Mouse (Mus musculus): Measurements from ENCODE around the gene Inpp4a. TPM values are rescaled to one million over a fixed set of nuclear protein-coding genes. Genes with fewer than 3 reads are reported as not detected.

The Inpp4a gene
- total RNA-seq, 1 experiment, result 4.0 TPM

DNA sequence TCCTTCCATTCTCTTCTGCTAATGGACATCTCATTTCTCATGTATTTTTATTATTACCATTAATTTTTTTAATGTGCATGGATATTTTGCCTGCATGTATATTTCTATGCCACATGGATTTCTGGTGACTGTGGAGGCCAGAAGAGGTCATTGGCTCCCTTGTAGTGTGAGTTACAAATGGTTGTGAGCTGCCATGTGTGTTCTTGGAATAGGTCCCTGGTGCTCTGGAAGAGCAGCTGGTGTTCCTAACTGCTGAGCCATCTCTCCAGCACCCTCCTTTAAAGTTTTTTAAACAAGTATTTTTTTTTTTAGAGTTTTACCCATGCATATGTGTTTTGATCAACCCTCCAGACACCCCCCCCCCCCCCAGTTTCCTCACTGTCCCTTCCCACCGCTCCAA lies 3.3 kb upstream of the Inpp4a start:
- DNase-seq (ENCODE audit: low read depth, low spot score), result no peak
- H3K27ac ChIP-seq (ENCODE audit: insufficient read depth, low read depth, low read length, poor library complexity, severe bottlenecking), result no peak overlapping the region
- H3K36me3 ChIP-seq (ENCODE audit: control insufficient read depth, insufficient read depth, low read length, poor library complexity, severe bottlenecking), result no peaks in the 10 kb centered on the region
- H3K9ac ChIP-seq (ENCODE audit: insufficient read depth, low read depth, low read length, poor library complexity, severe bottlenecking), result no peak overlapping the region
- H3K9me3 ChIP-seq (ENCODE audit: control insufficient read depth, insufficient read depth, low read depth, low read length), result no peaks in the 10 kb centered on the region
- no peak for TF ChIP-seq ZC3H11A (IDR thresholded peaks at IDR 0.05; ENCODE audit: borderline replicate concordance, low read depth, low read length)
- TF ChIP-seq HCFC1 (IDR thresholded peaks at IDR 0.05; ENCODE audit: borderline replicate concordance, insufficient read depth, low read length), result no peak
- no peak for TF ChIP-seq MAFK (IDR thresholded peaks at IDR 0.05; ENCODE audit: insufficient read depth, low read depth, low read length)
- TF ChIP-seq CHD2 (IDR thresholded peaks at IDR 0.05; ENCODE audit: low read depth, low read length), result no peak
- TF ChIP-seq ZNF384 (IDR thresholded peaks at IDR 0.05; ENCODE audit: low read depth, low read length), result no peak
- no peaks in the 10 kb centered on the region for H3K4me1 ChIP-seq (ENCODE audit: control insufficient read depth in 2 of 2, insufficient read depth in 2 of 2, low read length in 2 of 2, poor library complexity in 1 of 2)
- H3K4me3 ChIP-seq (ENCODE audit: insufficient read depth in 1 of 2, low read depth in 1 of 2, low read length in 2 of 2, poor library complexity in 1 of 2, severe bottlenecking in 1 of 2), result no peak overlapping the region
- in situ Hi-C loops (cut with MboI; ENCODE audit: low sequenced_read_pairs in 2 of 2, unreplicated experiment in 2 of 2), result no loop called here

DNA sequence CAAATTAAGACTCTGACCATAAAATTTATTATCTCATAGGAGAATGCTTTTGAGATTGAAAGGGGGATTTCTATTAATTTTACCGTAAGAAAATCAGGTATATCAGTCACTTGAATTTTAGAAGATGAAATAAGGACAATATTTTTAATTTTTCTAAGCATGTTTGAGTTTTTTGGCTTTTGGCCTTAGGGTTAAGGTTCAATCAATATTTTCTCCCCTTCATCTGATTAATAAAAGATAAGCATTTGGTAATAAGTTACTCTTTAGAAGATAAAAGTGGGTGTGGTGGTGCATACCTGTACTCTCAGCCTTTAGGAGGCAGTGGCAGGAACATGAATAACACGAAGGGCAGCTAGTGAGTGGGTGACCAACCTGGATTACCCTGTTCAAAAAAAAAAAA lies 761 bp upstream of the Inpp4a start:
- H3K9me3 ChIP-seq (ENCODE audit: control insufficient read depth, insufficient read depth, low read depth, low read length), result no peaks in the 10 kb centered on the region
- no peak for DNase-seq (ENCODE audit: low read depth, low spot score)
- no peaks in the 10 kb centered on the region for H3K4me1 ChIP-seq (ENCODE audit: control insufficient read depth in 2 of 2, insufficient read depth in 2 of 2, low read length in 2 of 2, poor library complexity in 1 of 2)
- H3K27ac ChIP-seq (ENCODE audit: insufficient read depth, low read depth, low read length, poor library complexity, severe bottlenecking), result no peak overlapping the region
- no peak overlapping the region for H3K9ac ChIP-seq (ENCODE audit: insufficient read depth, low read depth, low read length, poor library complexity, severe bottlenecking)
- TF ChIP-seq ZC3H11A (IDR thresholded peaks at IDR 0.05; ENCODE audit: borderline replicate concordance, low read depth, low read length) (no peak), CHD2 (IDR thresholded peaks at IDR 0.05; ENCODE audit: low read depth, low read length) (no peak), ZNF384 (IDR thresholded peaks at IDR 0.05; ENCODE audit: low read depth, low read length) (no peak), HCFC1 (IDR thresholded peaks at IDR 0.05; ENCODE audit: borderline replicate concordance, insufficient read depth, low read length) (no peak), MAFK (IDR thresholded peaks at IDR 0.05; ENCODE audit: insufficient read depth, low read depth, low read length) (no peak)
- H3K4me3 ChIP-seq (ENCODE audit: insufficient read depth in 1 of 2, low read depth in 1 of 2, low read length in 2 of 2, poor library complexity in 1 of 2, severe bottlenecking in 1 of 2), result no peak overlapping the region
- no peaks in the 10 kb centered on the region for H3K36me3 ChIP-seq (ENCODE audit: control insufficient read depth, insufficient read depth, low read length, poor library complexity, severe bottlenecking)
- in situ Hi-C loops (cut with MboI; ENCODE audit: low sequenced_read_pairs in 2 of 2, unreplicated experiment in 2 of 2), result no loop called here

DNA sequence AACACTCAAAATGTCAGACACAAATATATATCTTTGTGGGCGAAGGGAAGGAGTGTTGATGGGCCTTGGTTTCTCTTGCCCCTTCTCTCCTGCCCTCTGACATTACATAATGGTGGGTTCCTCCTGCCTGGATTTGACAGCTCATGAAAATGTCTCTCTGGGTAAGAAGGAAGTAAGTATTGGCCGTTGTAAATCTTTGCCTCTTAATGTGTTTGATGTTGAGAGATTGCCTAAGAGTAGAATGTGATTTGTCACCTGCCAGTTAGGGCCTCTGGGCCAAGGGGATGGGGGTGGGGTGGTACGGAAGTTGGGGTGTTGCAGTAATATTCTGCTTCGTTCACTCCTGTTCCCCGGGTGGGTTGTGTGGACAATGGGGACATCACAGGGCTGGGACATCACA lies 985 bp downstream of the Inpp4a start:
- Histone ChIP-seq H3K27ac (ENCODE audit: insufficient read depth, low read depth, low read length, poor library complexity, severe bottlenecking) (no peak overlapping the region), H3K4me1 (ENCODE audit: control insufficient read depth in 2 of 2, insufficient read depth in 2 of 2, low read length in 2 of 2, poor library complexity in 1 of 2) (no peaks in the 10 kb centered on the region), H3K4me3 (ENCODE audit: insufficient read depth in 1 of 2, low read depth in 1 of 2, low read length in 2 of 2, poor library complexity in 1 of 2, severe bottlenecking in 1 of 2) (peak overlapping the region in 1 of 2 experiments; percentile 85; a peak in 2 of 4 replicates), H3K9me3 (ENCODE audit: control insufficient read depth, insufficient read depth, low read depth, low read length) (no peaks in the 10 kb centered on the region), H3K9ac (ENCODE audit: insufficient read depth, low read depth, low read length, poor library complexity, severe bottlenecking) (no peak overlapping the region), H3K36me3 (ENCODE audit: control insufficient read depth, insufficient read depth, low read length, poor library complexity, severe bottlenecking) (no peaks in the 10 kb centered on the region)
- DNase-seq (ENCODE audit: low read depth, low spot score), result no peak
- TF ChIP-seq CHD2 (IDR thresholded peaks at IDR 0.05; ENCODE audit: low read depth, low read length) (no peak), ZC3H11A (IDR thresholded peaks at IDR 0.05; ENCODE audit: borderline replicate concordance, low read depth, low read length) (no peak), HCFC1 (IDR thresholded peaks at IDR 0.05; ENCODE audit: borderline replicate concordance, insufficient read depth, low read length) (no peak), MAFK (IDR thresholded peaks at IDR 0.05; ENCODE audit: insufficient read depth, low read depth, low read length) (no peak), ZNF384 (IDR thresholded peaks at IDR 0.05; ENCODE audit: low read depth, low read length) (no peak)
- in situ Hi-C loops (cut with MboI; ENCODE audit: low sequenced_read_pairs in 2 of 2, unreplicated experiment in 2 of 2), result no loop called here

DNA sequence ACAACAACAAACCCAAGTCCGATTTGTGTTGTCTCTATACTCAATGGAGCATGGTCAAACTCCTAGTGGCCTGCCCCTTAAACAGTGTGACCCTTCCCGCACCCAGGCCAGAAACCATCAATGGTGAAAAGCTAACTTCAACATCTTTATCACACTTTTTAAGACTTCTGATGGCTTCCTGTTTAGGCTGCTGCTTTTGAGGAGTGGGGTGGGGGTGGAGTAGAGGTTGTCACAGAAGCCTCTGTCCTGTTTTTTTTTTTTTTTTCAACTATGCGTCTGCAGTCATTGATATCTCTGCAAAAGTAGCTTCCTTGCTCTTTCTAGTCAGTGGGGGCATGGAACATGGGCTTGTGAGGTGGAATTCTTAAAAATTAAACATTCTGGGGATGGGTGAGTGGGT lies 3.1 kb downstream of the Inpp4a start:
- Histone ChIP-seq H3K4me3 (ENCODE audit: insufficient read depth in 1 of 2, low read depth in 1 of 2, low read length in 2 of 2, poor library complexity in 1 of 2, severe bottlenecking in 1 of 2) (no peak overlapping the region), H3K27ac (ENCODE audit: insufficient read depth, low read depth, low read length, poor library complexity, severe bottlenecking) (no peak overlapping the region), H3K9ac (ENCODE audit: insufficient read depth, low read depth, low read length, poor library complexity, severe bottlenecking) (no peak overlapping the region), H3K9me3 (ENCODE audit: control insufficient read depth, insufficient read depth, low read depth, low read length) (no peaks in the 10 kb centered on the region), H3K36me3 (ENCODE audit: control insufficient read depth, insufficient read depth, low read length, poor library complexity, severe bottlenecking) (no peaks in the 10 kb centered on the region), H3K4me1 (ENCODE audit: control insufficient read depth in 2 of 2, insufficient read depth in 2 of 2, low read length in 2 of 2, poor library complexity in 1 of 2) (no peaks in the 10 kb centered on the region)
- DNase-seq (ENCODE audit: low read depth, low spot score), result no peak
- in situ Hi-C loops (cut with MboI; ENCODE audit: low sequenced_read_pairs in 2 of 2, unreplicated experiment in 2 of 2), result no loop called here
- TF ChIP-seq CHD2 (IDR thresholded peaks at IDR 0.05; ENCODE audit: low read depth, low read length) (no peak), MAFK (IDR thresholded peaks at IDR 0.05; ENCODE audit: insufficient read depth, low read depth, low read length) (no peak), ZC3H11A (IDR thresholded peaks at IDR 0.05; ENCODE audit: borderline replicate concordance, low read depth, low read length) (no peak)

DNA sequence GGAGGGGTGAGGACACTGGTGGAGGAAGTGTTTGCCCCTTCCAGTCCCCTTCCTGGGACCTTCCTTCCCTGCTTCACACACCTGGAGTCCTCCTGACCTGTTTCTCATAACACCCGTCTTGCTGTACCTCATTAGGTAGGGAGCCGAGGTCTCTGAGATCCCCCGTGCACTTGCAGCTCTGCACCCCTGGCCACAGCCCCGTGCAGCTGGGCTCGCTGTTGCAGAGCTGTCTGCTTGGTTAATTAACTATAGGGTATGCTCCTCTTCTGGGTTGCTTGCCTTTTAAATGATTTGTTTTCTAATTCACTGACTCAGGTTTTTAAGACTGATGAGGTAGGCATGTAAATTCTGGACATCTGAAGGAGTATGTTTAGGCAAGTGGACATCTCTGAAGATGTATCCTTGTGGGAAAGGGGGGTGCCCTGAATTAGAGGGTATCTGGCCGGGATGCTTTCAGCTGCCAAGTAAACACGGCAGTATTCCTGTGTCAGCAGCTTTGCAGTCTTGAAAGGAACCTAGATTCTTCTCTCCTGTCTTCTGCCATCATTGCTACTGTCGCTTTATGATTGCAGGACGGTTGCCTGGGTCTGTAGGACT lies 6.1 kb downstream of the Inpp4a start:
- in situ Hi-C loops (cut with MboI; ENCODE audit: low sequenced_read_pairs in 2 of 2, unreplicated experiment in 2 of 2), result no loop called here
- TF ChIP-seq HCFC1 (IDR thresholded peaks at IDR 0.05; ENCODE audit: borderline replicate concordance, insufficient read depth, low read length) (no peak), ZNF384 (IDR thresholded peaks at IDR 0.05; ENCODE audit: low read depth, low read length) (no peak), ZC3H11A (IDR thresholded peaks at IDR 0.05; ENCODE audit: borderline replicate concordance, low read depth, low read length) (no peak), MAFK (IDR thresholded peaks at IDR 0.05; ENCODE audit: insufficient read depth, low read depth, low read length) (no peak), CHD2 (IDR thresholded peaks at IDR 0.05; ENCODE audit: low read depth, low read length) (no peak)

More for the DNA sequence above, 6.1 kb downstream of the Inpp4a start:
- H3K9ac ChIP-seq (ENCODE audit: insufficient read depth, low read depth, low read length, poor library complexity, severe bottlenecking), result no peak overlapping the region
- no peak overlapping the region for H3K4me3 ChIP-seq (ENCODE audit: insufficient read depth in 1 of 2, low read depth in 1 of 2, low read length in 2 of 2, poor library complexity in 1 of 2, severe bottlenecking in 1 of 2)
- H3K27ac ChIP-seq (ENCODE audit: insufficient read depth, low read depth, low read length, poor library complexity, severe bottlenecking), result no peak overlapping the region
- H3K4me1 ChIP-seq (ENCODE audit: control insufficient read depth in 2 of 2, insufficient read depth in 2 of 2, low read length in 2 of 2, poor library complexity in 1 of 2), result no peaks in the 10 kb centered on the region
- no peaks in the 10 kb centered on the region for H3K36me3 ChIP-seq (ENCODE audit: control insufficient read depth, insufficient read depth, low read length, poor library complexity, severe bottlenecking)
- DNase-seq (ENCODE audit: low read depth, low spot score), result no peak
- no peaks in the 10 kb centered on the region for H3K9me3 ChIP-seq (ENCODE audit: control insufficient read depth, insufficient read depth, low read depth, low read length)
